Mouse (Mus musculus): ENCODE measurements around the gene Olfr444. TPM values are rescaled to one million over a fixed set of nuclear protein-coding genes. Genes with fewer than 3 reads are reported as not detected.

Gene Olfr444
- total RNA-seq (2023) = not detected

DNA sequence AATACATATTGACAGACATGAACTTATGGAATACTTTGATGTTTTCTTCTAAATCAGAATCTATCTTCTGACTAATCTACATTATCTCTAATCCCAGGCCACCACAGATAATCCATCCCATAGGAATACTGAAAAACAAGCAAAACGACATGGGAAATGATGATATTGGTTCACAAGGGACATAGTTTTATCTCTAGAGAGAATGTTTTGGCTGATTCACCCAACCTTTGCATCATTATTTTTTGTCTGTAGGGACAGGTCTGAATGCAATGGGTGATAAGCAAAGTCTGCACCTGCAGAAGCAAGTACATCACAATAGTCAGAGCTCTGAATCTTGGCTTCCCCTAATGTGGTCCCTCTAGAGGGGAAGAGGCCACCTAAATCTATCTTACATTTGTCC, at the start of gene Olfr444:
Gene Olfr444 (plus strand): TSS at position 301 of the 400 bp plus-strand sequence.

DNA sequence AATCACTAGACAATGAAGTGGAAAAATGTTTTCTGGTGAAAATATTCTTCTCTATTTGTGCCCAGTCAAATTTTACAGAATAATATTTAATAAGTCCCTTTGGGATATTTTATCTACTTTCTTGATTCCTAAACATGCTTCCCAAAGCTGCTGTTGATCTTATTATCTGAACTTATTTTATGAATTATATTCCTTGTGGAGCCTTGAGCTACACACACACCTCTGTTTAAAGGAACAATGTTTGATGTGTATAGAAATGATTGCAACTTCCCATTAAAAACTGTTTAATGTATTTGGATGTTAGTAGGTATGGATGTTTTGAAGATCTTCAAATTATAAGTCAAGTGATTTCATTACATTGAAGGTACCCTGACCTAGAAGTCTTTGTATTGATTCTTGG, 40.3 kb upstream of the Olfr444 start, which contains the start of gene Olfr447:
Gene Olfr447 (plus strand): TSS at position 301 of the 400 bp plus-strand sequence.

GRCm38 (mm10) chr6:42921077-42921476, 27.8 kb upstream of the Olfr444 start, which contains the start of gene Olfr446:
TSS of gene Olfr446 (plus strand) at chr6:42921377.

Other genes starting within 250 kb of the Olfr444 start
- gene Tcaf1, start 239.0 kb upstream of the Olfr444 start, total RNA-seq (2023) = not detected
- gene Olfr453, start 209.7 kb upstream of the Olfr444 start, total RNA-seq (2023) = not detected
- not detected for gene Olfr38, start 192.7 kb upstream of the Olfr444 start, total RNA-seq (2023)
- gene Olfr452, start 164.0 kb upstream of the Olfr444 start, total RNA-seq (2023) = not detected
- not detected for gene Olfr450, start 137.1 kb upstream of the Olfr444 start, total RNA-seq (2023)
- gene Olfr449, start 114.7 kb upstream of the Olfr444 start, total RNA-seq (2023) = not detected
- not detected for gene Olfr448, start 58.6 kb upstream of the Olfr444 start, total RNA-seq (2023)
- not detected for gene Olfr447, start 40.2 kb upstream of the Olfr444 start, total RNA-seq (2023)
- gene Olfr446, start 27.7 kb upstream of the Olfr444 start, total RNA-seq (2023) = not detected
- not detected for gene Olfr441, start 157.3 kb downstream of the Olfr444 start, total RNA-seq (2023)
- gene Olfr237-ps1, start 197.5 kb downstream of the Olfr444 start, total RNA-seq (2023) = not detected
- gene Olfr437, start 214.2 kb downstream of the Olfr444 start, total RNA-seq (2023) = not detected
- not detected for gene Olfr13, start 223.1 kb downstream of the Olfr444 start, total RNA-seq (2023)
- not detected for gene Olfr435, start 248.1 kb downstream of the Olfr444 start, total RNA-seq (2023)

All from B cell, adult 67 days (primary cell).